Mouse (Mus musculus): ENCODE measurements around the gene Prr7.

GRCm38 (mm10) chr13:55505810-55506209 is 41.7 kb downstream of the Prr7 start:
- no peak for TF ChIP-seq CTCF (IDR thresholded peaks at IDR 0.05; ENCODE audit: control insufficient read depth, insufficient read depth, insufficient read length)
- no peak for TF ChIP-seq CEBPB (IDR thresholded peaks at IDR 0.05; ENCODE audit: low read depth)
- no peak for TF ChIP-seq MAX (IDR thresholded peaks at IDR 0.05)
- no peak for TF ChIP-seq MYOD1 (IDR thresholded peaks at IDR 0.05; ENCODE audit: control insufficient read depth, insufficient read length, low read depth)
